Mouse (Mus musculus): ENCODE results near the gene Taf1c.

Taf1c gene

DNA sequence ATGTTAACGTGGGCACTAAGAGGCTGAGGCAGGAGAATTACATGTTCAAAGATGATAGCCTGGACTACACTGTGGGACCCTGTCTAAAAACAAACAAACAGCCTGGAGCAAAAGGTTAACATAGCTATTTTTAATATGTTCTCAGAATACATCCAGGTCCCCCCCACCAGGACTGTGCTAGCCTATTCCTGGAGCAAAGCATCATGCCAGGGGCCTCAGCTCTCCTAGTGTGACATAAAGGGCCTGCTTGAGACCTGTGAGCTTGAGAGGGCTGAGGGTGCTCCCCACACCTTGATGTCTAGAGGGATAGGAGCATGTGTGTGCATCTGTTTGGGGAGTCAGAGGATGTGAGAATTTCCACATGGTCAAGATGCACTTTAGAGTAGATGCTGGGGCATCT is 18.7 kb upstream of the Taf1c start:
- DNase-seq (ENCODE audit: low read depth, low spot score): no peak

DNA sequence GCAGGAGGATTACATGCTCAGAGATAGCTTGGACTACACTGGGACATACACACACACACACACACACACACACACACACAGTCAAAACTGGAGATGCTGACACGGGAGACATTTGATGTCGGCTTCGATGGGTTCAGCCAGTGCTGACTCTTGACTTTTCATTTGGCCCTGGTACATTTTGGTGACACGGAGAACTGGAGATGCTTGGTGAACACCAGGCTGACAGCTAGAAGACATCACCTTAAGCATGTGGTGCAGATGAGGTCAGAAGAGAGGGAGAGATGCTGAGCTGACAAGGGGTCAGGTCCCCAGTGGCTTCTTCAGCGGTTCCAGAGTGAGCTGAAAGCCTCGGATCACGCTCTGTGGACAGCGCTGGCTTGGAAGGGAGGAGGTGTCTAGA is 18.0 kb upstream of the Taf1c start:
- DNase-seq (ENCODE audit: low read depth, low spot score): no peak

DNA sequence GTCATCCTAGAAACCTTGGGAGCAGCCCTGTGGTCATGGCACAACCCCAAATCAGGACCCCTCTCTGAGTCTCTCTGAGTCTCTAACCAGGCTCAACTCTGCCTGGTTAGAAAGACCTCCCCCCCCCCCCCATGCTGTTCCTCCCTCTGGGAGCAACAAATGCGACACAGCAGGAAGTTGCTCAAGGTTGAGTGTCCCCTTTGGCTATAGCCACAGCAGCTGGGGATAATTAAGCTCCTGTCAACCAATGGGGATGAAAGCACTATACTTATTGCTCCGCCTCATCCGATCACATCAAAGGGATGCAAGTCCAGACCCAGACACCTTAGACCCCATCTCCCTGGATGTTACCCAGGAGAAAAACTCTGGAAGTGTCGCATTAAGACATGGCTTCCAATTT is 17.5 kb upstream of the Taf1c start:
- no peak for DNase-seq (ENCODE audit: low read depth, low spot score)

DNA sequence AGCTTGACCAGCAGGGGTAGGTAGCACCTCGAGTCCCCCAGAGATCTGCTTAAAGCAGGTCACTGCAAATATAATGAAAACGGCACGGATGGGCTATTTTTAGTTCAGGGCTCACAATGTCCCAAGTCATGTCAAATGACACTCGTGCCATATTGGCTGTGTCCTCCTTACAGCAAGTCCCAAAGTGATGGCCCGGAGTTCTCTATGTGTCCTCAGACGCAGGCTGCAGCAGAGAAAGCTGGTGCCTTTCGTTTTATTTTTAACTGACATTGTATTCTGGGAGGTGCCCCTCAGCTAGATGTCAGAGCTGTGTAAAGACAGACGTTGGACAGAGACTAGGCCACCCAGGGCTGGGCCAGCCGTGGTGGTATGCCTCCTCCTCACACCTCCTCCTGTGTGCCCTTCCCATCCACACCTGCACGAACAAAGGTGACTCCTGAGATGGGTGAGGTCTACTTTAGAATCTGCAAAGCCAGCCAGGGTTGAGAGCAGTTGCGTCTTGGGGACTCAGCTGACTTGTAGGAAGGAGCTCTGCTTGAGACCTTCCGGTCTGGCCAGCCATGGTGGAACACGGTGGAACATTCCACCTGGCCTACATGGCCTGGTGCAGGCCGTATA is 15.9 kb upstream of the Taf1c start:
- DNase-seq (ENCODE audit: low read depth, low spot score): no peak

DNA sequence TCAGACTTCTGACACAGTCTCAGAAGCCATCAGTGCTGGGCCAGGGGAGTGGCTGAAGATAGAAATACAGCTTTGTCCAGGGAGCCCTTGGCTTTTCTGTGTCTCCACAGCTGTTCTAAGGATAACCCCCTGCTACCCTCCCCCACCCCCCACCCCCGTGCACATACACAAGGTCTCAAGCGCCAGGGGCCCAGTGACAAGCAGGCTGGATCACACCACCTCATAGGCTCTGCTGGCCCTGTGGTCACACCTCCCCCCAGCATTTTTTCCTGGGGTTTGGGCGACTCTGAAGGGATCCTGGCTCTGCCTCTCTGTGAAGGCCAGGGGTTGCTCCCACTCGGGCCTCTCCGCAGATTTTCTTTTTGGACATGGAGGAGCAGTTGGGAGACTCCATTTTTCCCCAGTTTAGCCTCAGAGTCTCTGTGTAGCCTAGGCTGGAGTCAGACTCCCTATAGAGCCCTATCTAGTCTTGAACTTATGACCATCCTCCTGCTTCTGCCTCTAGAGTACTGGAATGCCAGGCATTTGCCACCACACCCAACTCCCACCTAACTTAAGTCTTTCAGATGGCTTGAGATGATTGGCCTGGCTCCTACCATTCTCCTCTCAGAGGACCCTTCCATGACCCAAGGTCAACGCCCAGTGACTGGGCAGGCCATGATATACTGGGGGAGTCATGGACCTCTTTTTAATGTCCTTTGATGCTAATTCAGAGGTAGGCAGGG is 15.3 kb upstream of the Taf1c start:
- DNase-seq (ENCODE audit: low read depth, low spot score): no peak

DNA sequence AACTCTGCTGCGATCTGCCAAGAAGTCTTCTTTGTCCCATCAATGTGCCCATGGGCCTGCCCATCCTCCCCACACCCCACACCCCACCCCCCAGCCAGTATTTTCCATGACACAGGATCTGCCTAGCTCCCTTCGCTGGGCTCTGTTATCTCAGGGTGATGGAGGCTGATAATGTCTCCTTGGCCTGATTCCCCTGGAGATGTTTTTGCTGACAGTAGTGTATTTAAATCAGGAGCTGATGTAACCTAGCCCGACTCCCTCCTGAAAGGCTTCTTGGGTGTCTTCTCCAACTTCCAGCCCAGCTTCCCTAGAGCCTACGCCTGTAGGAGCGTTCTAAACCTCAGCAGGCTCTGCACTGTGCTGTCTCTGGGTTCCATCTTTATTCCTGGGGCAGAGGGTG is 13.9 kb upstream of the Taf1c start:
- no peak for DNase-seq (ENCODE audit: low read depth, low spot score)

DNA sequence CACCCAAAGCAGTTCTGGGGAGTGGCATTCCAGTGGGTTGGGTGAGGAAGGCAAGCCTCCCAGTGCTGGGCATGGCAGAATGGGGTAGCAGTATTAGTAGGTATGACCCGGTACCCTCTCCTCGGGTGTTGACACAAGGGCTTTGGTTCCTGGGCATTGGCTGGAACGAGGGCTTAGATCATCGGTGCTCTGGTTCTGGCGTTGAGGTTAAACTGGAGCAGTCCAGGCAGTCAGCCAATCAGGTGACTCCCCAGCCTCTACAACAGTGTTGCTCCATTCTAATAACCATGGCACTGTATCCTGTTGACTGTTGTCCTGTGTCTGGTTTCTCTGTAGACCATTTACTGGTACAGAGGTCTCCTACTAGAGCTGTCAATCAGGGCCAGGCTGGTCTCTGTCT is 12.6 kb upstream of the Taf1c start:
- no peak for DNase-seq (ENCODE audit: low read depth, low spot score)

DNA sequence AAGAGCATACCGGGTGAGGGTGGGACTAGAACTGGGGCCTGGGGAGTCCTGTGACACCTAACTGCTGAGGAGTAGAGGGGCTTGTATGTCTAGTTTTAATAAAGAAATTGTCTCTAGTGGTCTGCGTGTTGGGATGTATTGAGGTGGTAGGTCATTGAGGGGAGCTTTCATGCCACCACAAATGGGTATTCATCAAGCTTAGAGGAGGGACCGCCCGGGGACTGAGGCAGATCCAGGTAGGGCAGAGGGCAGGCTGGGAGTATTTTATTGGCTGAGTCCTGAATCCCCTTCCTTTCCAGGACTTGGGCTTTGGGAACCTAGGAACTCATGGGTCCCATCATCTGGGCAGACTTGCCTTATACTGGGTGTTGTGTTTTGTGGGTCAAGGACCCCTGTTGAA is 11.8 kb upstream of the Taf1c start:
- DNase-seq (ENCODE audit: low read depth, low spot score): no peak

DNA sequence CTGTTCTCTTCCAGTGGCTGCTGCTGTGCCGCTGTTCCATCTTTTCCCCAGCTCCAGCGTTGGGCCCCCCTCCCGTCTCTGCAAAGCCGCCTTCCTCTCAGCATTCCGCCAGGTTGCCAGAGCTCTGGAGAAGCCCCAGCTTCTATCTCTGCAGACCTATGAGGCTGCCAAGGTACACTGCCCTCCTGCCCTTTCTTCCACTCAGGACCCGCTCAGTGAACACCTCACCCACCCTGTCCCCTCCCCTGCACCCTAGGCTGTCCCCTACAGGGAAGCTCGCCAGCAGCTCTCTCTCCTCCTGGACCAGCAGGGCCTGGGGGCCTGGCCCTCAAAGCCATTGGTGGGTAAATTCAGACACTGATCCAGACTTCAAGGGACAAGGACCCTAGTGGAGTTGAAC is 11.3 kb upstream of the Taf1c start:
- no peak for DNase-seq (ENCODE audit: low read depth, low spot score)

DNA sequence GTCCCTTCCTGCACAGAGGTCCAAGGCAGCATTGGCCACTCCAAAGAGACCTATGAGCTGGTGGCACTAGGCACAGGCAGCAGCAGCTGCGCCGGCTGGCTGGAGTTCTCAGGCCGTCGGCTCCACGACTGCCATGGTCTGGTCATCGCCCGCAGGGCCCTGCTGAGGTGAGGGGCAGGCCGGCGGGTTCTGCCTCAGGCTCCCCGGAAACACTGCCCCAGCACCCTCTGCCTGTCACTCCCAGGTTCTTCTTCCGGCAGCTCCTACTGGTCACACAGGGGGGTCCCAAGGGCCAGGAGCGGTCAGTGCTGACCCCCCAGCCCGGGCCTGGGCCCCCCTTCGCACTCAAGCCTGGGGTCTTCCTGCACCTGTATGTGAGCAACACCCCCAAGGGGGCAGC is 10.1 kb upstream of the Taf1c start:
- no peak for DNase-seq (ENCODE audit: low read depth, low spot score)

DNA sequence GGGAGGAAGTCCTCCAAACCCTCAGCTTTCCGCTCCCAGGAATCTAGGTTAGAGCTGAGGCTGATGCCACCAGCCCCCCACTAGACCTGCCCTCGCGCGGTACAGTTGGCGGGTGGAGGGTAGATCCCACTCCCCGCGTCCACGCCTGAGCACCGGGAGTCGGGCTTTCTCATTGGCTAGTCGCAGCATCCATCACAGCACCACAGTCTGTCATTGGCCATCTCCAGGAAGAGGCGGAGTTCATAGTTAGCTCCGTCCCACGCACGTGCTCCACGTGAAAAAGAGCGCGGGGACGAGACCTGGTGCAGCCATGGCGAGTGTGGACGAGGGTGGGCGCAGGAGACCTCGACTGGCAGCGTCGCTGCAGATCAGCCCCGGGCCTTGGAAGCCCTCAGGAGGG is 7.4 kb upstream of the Taf1c start, which contains the start of gene Adad2:
Adad2 (plus strand) TSS at position 277 of the 400 bp plus-strand sequence.
- no peak for DNase-seq (ENCODE audit: low read depth, low spot score)

DNA sequence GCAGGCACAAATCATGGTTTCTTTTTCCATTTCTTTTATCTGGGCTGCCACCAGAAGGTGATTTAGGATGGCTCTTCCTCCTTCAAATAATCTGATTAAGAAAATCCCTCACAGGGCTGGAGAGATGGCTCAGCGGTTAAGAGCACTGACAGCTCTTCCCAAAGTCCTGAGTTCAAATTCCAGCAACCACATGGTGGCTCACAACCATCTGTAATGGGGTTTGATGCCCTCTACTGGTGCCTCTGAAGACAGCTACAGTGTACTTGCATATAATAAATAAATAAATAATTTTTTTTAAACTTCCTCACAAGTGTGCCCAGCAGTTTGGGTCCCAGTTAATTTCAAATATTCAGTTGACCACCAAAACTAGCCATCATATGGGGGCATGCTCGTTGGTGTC is 1.2 kb upstream of the Taf1c start:
- no peak for DNase-seq (ENCODE audit: low read depth, low spot score)

DNA sequence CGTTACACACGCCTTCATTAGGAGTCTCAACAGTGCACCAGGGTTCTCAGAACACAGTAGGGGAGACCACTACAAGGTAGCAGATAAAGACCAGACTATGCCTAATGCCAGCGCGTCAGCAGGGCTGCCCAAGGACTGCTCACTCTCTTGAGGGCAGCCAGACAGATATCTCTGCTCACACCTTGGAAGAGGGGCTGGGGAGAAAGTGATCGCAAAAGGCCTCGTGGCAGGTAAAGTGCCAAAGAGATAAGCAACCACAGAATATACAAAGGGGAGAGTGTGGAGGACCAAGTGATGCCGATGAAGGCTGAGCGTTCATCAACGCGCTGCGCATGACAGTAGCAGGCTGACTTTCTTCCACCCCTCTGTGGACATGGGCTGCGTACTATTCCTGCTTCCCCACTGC is 621 bp downstream of the Taf1c start:
- DNase-seq (ENCODE audit: low read depth, low spot score): no peak

DNA sequence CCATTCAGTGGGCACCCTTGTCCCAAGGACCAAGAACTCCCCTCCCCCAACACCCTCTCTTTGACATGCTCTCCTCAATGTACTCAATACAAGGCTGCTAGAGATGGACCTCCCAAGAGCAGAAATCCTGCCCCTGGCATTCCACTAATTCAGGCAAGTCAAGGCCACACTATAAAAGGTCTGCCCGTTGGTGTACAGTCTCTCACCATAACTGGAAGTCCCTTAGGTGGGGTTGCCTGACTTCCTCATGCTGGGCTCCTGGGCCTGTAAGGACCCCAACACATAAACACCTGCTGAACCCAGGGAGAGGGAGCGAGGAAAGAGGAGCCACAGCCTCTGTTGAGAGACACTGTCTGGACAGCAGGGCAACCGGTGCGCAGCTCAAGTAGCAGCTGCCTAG is 1.3 kb downstream of the Taf1c start:
- DNase-seq (ENCODE audit: low read depth, low spot score): no peak

DNA sequence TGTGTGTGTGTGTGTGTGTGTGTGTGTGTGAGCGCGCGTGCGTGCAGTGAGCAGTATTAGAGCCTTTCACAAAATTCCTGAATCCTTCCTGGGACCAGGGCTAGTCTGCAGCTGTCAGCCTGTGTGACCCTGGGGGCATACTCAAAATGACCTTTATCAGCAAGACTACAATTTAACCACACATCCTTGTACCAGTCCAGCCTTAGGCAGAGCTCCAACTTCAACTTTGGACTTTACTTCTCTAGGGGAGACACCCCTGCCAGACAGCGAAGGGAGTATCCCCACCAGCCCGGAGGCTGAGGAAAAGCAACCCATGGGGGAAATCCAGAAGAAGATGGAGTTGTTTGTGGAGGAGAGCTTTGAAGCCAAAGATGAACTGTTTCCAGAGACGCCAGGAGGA is 13.6 kb downstream of the Taf1c start:
- no peak for DNase-seq (ENCODE audit: low read depth, low spot score)

DNA sequence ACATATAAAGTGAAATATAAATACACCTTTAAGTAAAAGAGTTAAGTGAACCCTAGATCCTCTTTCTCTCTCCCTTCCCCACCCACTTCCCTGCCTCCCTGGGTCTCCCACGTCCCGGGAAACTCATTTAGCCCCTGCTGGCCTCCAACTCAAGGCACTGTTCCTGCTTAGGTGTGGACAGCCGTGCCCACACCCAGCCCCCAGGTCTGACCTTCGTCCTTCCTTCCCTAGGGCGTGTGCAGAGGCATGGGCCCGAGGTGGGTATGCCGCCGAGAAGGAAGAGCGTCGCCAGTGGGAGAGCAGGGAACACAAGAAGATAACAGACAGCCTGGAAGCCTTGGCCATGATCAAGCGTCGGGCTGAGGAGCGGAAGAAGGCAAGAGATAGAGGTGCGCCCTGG is 14.7 kb downstream of the Taf1c start:
- DNase-seq (ENCODE audit: low read depth, low spot score): no peak

DNA sequence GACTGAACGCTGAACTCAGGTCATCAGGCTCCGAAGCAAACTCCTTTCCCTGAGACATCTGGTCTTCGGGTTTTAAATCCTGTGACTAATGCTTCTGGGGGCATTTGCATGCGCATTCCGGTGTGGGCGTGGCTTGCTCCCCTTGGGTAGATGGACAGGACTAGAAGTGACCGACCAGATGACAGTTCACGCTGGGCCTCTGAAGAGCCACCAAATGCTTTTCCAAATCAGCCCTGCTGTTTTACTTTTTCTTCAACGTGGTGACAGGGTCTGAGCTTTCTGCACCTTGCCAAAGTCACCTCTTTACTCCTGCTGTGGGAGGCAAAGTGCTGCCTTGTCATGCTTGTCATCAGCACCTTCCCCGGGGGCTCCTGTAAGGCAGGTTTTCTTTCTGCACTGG is 16.2 kb downstream of the Taf1c start:
- no peak for DNase-seq (ENCODE audit: low read depth, low spot score)

DNA sequence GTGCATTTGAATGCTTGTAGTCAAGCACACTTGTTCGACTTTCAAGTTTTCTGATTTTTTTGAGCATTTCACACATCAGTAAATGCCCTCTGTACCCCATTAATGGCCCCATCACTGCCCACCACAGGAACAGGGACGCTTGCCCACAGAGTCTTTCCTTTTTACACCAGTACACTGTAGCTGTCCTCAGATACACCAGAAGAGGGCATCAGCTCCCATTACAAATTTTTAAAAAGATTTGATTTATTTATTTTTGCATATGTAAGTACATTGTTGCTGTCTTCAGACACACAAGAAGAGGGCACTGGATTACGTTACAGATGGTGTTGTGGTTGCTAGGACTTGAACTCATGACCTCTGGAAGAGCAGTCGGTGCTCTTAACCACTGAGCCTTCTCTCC is 16.7 kb downstream of the Taf1c start:
- no peak for DNase-seq (ENCODE audit: low read depth, low spot score)

DNA sequence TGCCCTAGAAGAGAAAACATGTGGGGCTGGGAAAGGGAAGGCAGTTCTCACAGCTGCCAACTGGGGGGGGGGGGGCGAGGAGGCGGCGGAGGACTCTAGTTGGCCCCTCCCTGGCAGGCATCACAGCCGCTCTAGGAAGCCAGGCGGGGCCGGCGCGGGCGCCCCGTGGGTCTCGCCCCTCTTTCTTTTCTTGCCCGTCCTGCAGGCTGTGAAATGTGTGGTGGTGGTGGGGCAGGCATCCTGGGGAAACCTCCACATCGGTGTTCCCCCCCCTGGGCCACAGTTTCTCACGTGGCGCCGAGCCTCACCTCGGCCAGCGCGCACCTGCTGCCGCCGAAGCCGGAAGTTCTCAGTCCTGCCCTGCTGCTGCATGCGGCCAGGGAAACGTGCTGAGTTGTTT is 19.1 kb downstream of the Taf1c start:
- no peak for DNase-seq (ENCODE audit: low read depth, low spot score)

DNA sequence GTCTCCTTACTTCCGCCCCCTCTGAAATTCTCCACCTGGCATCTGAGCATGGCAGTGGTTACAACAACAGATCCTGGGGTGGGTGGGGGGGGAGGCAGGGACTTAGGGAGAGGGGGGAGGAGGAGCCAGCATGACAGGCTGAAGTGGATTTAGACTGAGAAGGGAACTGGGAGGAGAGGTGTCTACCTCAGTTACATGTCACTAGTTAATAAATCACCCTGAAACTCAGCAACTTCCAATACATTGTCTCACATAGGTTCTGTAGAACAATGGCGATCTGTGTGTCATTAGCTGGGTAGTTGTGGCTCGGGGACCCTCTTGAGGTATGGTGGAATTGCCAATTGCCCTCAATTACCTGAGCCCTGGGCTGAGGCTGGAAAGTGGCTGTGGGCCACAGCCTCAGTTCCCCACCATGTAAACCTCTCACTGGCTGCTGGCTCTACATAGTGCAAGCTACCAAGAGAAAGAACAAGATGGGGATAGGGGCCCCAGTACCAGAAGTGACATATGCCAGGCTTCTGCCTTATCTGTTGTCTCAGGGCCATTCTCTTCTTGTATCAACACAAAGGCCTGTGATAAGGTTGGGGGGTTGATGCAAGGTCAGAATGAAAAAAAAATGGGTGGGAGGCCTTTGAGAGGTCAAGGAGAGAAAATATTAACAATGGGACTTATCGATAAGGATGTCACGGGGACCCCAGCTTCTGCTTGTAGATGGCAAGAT is 24.4 kb downstream of the Taf1c start:
- DNase-seq (ENCODE audit: low read depth, low spot score): no peak

DNA sequence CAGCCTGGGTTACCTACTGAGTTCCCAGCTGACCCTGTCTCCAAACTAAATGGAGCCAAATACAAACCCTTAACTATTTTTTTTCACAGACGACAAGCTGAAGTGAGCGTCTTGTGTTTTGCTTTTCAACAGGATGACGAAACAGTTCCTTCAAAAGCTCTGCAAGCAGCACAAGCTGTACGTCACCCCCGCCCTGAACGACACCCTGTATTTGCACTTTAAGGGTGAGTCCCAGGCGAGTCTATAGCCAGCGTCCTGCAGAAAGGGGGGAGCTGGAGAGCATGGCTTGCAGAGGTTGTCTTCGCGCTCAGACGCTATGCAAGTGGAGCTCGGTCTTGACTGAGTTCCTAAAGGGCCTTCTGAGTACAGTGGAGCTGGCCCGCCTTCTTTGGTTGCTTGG is 25.9 kb downstream of the Taf1c start:
- no peak for DNase-seq (ENCODE audit: low read depth, low spot score)

DNA sequence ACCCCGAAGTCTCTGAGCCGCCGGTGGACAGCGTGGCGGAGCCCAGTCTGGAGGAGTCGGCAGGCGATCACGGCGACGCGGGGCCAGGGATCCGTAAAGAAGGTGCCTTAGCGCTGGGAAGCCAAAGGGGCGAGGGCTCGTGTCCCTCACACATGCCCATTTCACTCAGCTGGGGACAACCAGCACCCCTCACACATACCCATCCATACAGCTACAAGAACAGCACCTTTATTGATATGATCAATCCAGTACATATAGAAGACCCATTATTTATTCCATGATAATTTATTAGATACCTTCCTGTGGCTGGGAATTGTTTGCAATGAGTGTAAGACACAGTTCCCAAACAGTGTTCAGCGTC is 29.7 kb downstream of the Taf1c start:
- DNase-seq (ENCODE audit: low read depth, low spot score): no peak

Measured in retina, adult 2 months (tissue).